Mouse (Mus musculus): ENCODE measurements around the gene Col4a1.

The Col4a1 gene

GRCm38 (mm10) chr8:11304027-11304601 lies 8.5 kb downstream of the Col4a1 start:
- no peak for ATAC-seq (ENCODE audit: insufficient number of reproducible peaks, low FRiP score, low TSS enrichment)

GRCm38 (mm10) chr8:11300436-11300835 lies 12.2 kb downstream of the Col4a1 start:
- ATAC-seq (ENCODE audit: insufficient number of reproducible peaks, low FRiP score, low TSS enrichment), result no peak

- no peak for ATAC-seq (ENCODE audit: insufficient number of reproducible peaks, low FRiP score, low TSS enrichment)
These were observed 13.4 kb downstream of the Col4a1 start for GRCm38 (mm10) chr8:11299317-11299602.

GRCm38 (mm10) chr8:11298531-11299316 lies 13.9 kb downstream of the Col4a1 start:
- ATAC-seq (ENCODE audit: insufficient number of reproducible peaks, low FRiP score, low TSS enrichment), result no peak

- no peak for ATAC-seq (ENCODE audit: insufficient number of reproducible peaks, low FRiP score, low TSS enrichment)
These were observed 15.3 kb downstream of the Col4a1 start for GRCm38 (mm10) chr8:11297141-11297838.

GRCm38 (mm10) chr8:11296282-11296943 lies 16.2 kb downstream of the Col4a1 start:
- ATAC-seq (ENCODE audit: insufficient number of reproducible peaks, low FRiP score, low TSS enrichment), result no peak

- ATAC-seq (ENCODE audit: insufficient number of reproducible peaks, low FRiP score, low TSS enrichment), result no peak
These were observed 20.0 kb downstream of the Col4a1 start for GRCm38 (mm10) chr8:11292611-11293010.

GRCm38 (mm10) chr8:11290533-11290932 lies 22.1 kb downstream of the Col4a1 start:
- no peak for ATAC-seq (ENCODE audit: insufficient number of reproducible peaks, low FRiP score, low TSS enrichment)

GRCm38 (mm10) chr8:11288286-11288685 lies 24.3 kb downstream of the Col4a1 start:
- ATAC-seq (ENCODE audit: insufficient number of reproducible peaks, low FRiP score, low TSS enrichment), result no peak

GRCm38 (mm10) chr8:11287139-11287538 lies 25.5 kb downstream of the Col4a1 start:
- ATAC-seq (ENCODE audit: insufficient number of reproducible peaks, low FRiP score, low TSS enrichment), result no peak

GRCm38 (mm10) chr8:11285437-11285836 lies 27.2 kb downstream of the Col4a1 start:
- ATAC-seq (ENCODE audit: insufficient number of reproducible peaks, low FRiP score, low TSS enrichment), result no peak

- no peak for ATAC-seq (ENCODE audit: insufficient number of reproducible peaks, low FRiP score, low TSS enrichment)
These were observed 29.4 kb downstream of the Col4a1 start for GRCm38 (mm10) chr8:11283217-11283616.

- no peak for ATAC-seq (ENCODE audit: insufficient number of reproducible peaks, low FRiP score, low TSS enrichment)
These were observed 29.9 kb downstream of the Col4a1 start for GRCm38 (mm10) chr8:11282696-11283095.

- no peak for ATAC-seq (ENCODE audit: insufficient number of reproducible peaks, low FRiP score, low TSS enrichment)
These were observed 30.5 kb downstream of the Col4a1 start for GRCm38 (mm10) chr8:11282139-11282538.

- no peak for ATAC-seq (ENCODE audit: insufficient number of reproducible peaks, low FRiP score, low TSS enrichment)
These were observed 31.8 kb downstream of the Col4a1 start for GRCm38 (mm10) chr8:11280721-11281268.

GRCm38 (mm10) chr8:11279296-11279826 lies 33.3 kb downstream of the Col4a1 start:
- no peak for ATAC-seq (ENCODE audit: insufficient number of reproducible peaks, low FRiP score, low TSS enrichment)

GRCm38 (mm10) chr8:11278101-11278611 lies 34.5 kb downstream of the Col4a1 start:
- ATAC-seq (ENCODE audit: insufficient number of reproducible peaks, low FRiP score, low TSS enrichment), result no peak

GRCm38 (mm10) chr8:11277602-11278051 lies 35.0 kb downstream of the Col4a1 start:
- ATAC-seq (ENCODE audit: insufficient number of reproducible peaks, low FRiP score, low TSS enrichment), result no peak

GRCm38 (mm10) chr8:11276286-11276685 lies 36.3 kb downstream of the Col4a1 start:
- no peak for ATAC-seq (ENCODE audit: insufficient number of reproducible peaks, low FRiP score, low TSS enrichment)

GRCm38 (mm10) chr8:11274415-11274814 lies 38.2 kb downstream of the Col4a1 start:
- ATAC-seq (ENCODE audit: insufficient number of reproducible peaks, low FRiP score, low TSS enrichment), result no peak

Data from cerebellum, adult (tissue).